Mouse (Mus musculus): ENCODE data around the gene Lrrc19. TPM values are rescaled to one million over a fixed set of nuclear protein-coding genes. Genes with fewer than 3 reads are reported as not detected.

The Lrrc19 gene
- total and polyA plus RNA-seq, 2 experiments from 2014 or later = 0.33 TPM; not detected in 1

DNA sequence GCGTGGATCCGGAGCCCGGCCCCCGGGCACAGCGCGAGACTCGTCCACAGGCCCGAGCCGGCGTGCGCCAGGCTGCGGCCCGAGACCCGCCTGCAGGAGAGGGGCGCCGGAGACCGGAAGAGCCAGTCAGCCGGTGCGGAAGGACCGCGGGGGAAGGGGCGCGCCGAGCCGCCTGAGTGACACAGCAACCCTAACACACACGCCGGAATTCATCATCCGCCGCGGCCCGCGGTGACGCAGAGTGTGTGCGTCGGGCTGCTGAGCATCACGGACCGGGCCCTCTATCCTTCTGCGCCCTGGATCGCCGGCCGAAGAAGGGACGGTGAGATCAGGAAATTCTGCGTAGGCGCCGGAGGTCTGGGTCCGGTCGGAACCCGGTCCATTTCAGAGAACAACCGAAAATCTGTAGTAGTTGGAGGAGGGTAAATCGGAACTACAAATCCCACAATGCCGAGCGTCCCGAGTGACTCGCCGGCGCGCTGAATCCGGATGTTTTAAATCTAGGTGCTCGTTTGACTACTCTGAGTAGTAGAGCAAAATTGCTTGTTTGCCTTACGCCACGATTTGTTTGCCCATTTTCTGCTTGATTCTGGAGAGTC lies 46.8 kb downstream of the Lrrc19 start, which contains the start of gene Plaa:
Gene Plaa (minus strand): TSS at position 214 of the 599 bp plus-strand sequence.
- H3K4me1 ChIP-seq (ENCODE audit: insufficient read depth, low read length) = peaks cover 3% of the 10 kb centered on the region; the same call in 1 of the 2 replicates
- DNase-seq (ENCODE audit: low spot score) = peak; percentile 96
- peak within 1 kb of the TSS; percentile 72 for H3K4me2 ChIP-seq (ENCODE audit: low read depth, low read length, poor library complexity, severe bottlenecking)
- H3K9ac ChIP-seq (replicated peaks; ENCODE audit: low read length, poor library complexity, severe bottlenecking) = peak within 1 kb of the TSS; percentile 83
- H3K27ac ChIP-seq (ENCODE audit: low read depth, low read length) = peak within 1 kb of the TSS; percentile 92
- peak within 1 kb of the TSS; percentile 86 for H3K4me3 ChIP-seq (ENCODE audit: low read depth, low read length)
- H3K36me3 ChIP-seq (ENCODE audit: insufficient read depth, low read length) = no peaks in the 10 kb centered on the region
- TF ChIP-seq CTCF (IDR thresholded peaks at IDR 0.05) = no peak
- no peaks in the 10 kb centered on the region for H3K9me3 ChIP-seq (ENCODE audit: low read length)
- H3K27me3 ChIP-seq (ENCODE audit: insufficient read depth, low read length) = no peaks in the 10 kb centered on the region
- peak; percentile 99 for ATAC-seq (ENCODE audit: low FRiP score)
- WGBS = under 1% methylated on average over 53 of the region's 61 CpGs

DNA sequence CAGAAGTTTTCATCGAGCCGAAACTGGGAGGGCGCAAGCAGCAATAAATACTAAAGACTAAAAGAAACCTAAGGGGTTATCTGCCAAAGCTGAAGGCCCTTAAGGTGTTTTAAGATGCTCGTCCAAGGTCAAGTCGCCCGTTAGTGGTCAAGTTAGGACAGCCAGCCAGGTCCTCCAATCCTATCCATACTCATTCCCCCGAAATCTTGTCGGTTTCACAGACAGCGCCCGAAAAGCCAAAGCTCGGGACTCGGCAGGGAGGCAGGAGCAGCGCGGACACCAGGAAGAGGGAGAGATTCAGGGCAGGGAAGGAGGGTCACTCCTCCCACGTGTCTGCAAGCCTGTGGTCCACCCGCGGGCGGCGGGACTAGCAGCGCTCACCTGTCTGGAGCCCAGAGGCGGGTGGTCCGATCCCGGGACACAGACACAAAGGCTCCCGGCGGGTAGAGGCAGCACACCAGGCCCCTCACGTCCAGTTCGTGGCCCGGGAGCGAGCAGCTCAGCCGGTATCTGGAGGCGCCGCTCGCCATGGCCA lies 47.4 kb downstream of the Lrrc19 start:
- peak overlapping the region; percentile 70 for H3K4me2 ChIP-seq (ENCODE audit: low read depth, low read length, poor library complexity, severe bottlenecking)
- no peak for TF ChIP-seq CTCF (IDR thresholded peaks at IDR 0.05)
- peak; percentile 20 for DNase-seq (ENCODE audit: low spot score)
- no peak; the same call in 1 of the 2 replicates for ATAC-seq (ENCODE audit: low FRiP score)
- H3K36me3 ChIP-seq (ENCODE audit: insufficient read depth, low read length) = no peaks in the 10 kb centered on the region
- no peaks in the 10 kb centered on the region for H3K27me3 ChIP-seq (ENCODE audit: insufficient read depth, low read length)
- no peaks in the 10 kb centered on the region for H3K9me3 ChIP-seq (ENCODE audit: low read length)
- WGBS = under 1% methylated on average over 33 of the region's 33 CpGs
- peak overlapping the region; percentile 86 for H3K4me3 ChIP-seq (ENCODE audit: low read depth, low read length)
- H3K9ac ChIP-seq (replicated peaks; ENCODE audit: low read length, poor library complexity, severe bottlenecking) = peak overlapping the region; percentile 83
- H3K27ac ChIP-seq (ENCODE audit: low read depth, low read length) = peak overlapping the region; percentile 92
- H3K4me1 ChIP-seq (ENCODE audit: insufficient read depth, low read length) = peaks cover 3% of the 10 kb centered on the region; the same call in 1 of the 2 replicates

DNA sequence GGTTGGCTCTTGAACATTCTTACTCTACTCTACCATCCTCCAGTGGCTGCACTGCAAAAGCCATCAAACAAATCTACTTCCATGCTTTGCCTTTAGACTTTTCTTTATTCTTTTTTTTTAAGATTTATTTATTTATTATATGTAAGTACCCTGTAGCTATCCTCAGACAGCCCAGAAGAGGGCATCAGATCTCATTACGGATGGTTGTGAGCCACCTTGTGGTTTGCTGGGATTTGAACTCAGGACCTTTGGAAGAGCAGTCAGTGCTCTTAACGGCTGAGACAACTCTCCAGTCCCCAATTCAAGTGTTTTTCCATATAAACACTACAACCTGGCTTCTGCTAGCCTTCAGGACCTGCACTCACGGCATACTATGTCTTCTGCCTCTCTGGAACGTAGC lies 48.5 kb downstream of the Lrrc19 start:
- no peak for DNase-seq (ENCODE audit: low spot score)
- no peak overlapping the region; the same call in 1 of the 2 replicates for H3K4me3 ChIP-seq (ENCODE audit: low read depth, low read length)
- no peak overlapping the region for H3K27ac ChIP-seq (ENCODE audit: low read depth, low read length)
- peak overlapping the region; percentile 70 for H3K4me2 ChIP-seq (ENCODE audit: low read depth, low read length, poor library complexity, severe bottlenecking)
- WGBS = 86% methylated on average over 4 of the region's 4 CpGs
- peak; percentile 41 for TF ChIP-seq CTCF (IDR thresholded peaks at IDR 0.05)
- ATAC-seq (ENCODE audit: low FRiP score) = no peak
- H3K36me3 ChIP-seq (ENCODE audit: insufficient read depth, low read length) = no peaks in the 10 kb centered on the region
- no peaks in the 10 kb centered on the region for H3K27me3 ChIP-seq (ENCODE audit: insufficient read depth, low read length)
- no peak overlapping the region for H3K9ac ChIP-seq (replicated peaks; ENCODE audit: low read length, poor library complexity, severe bottlenecking)
- H3K4me1 ChIP-seq (ENCODE audit: insufficient read depth, low read length) = peaks cover 3% of the 10 kb centered on the region; the same call in 1 of the 2 replicates
- H3K9me3 ChIP-seq (ENCODE audit: low read length) = no peaks in the 10 kb centered on the region

DNA sequence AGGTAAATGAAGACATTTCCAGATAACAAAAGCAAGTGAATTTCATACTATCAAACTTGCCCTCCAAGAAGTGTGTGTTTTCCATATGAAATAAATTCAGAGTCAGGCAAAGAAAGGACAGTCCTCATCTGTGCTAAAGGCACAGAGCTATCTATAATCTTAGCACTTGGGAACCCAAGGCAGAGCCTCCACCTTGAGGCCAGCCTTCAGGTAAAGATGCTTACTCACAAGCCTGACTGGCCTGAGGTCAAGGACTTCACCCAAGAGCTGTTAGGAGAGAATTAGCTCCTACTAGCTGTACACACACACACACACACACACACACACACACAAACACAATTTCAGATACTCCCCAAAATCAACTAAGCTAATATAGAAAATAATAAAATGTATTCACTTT lies 57.2 kb downstream of the Lrrc19 start:
- Histone ChIP-seq H3K27me3 (ENCODE audit: insufficient read depth, low read length) (no peaks in the 10 kb centered on the region), H3K27ac (ENCODE audit: low read depth, low read length) (no peak overlapping the region), H3K9me3 (ENCODE audit: low read length) (no peaks in the 10 kb centered on the region), H3K4me2 (ENCODE audit: low read depth, low read length, poor library complexity, severe bottlenecking) (no peak overlapping the region), H3K4me1 (ENCODE audit: insufficient read depth, low read length) (no peaks in the 10 kb centered on the region), H3K9ac (replicated peaks; ENCODE audit: low read length, poor library complexity, severe bottlenecking) (no peak overlapping the region), H3K36me3 (ENCODE audit: insufficient read depth, low read length) (no peaks in the 10 kb centered on the region), H3K4me3 (ENCODE audit: low read depth, low read length) (no peak overlapping the region)
- TF ChIP-seq CTCF (IDR thresholded peaks at IDR 0.05) = no peak
- ATAC-seq (ENCODE audit: low FRiP score) (no peak), DNase-seq (ENCODE audit: low spot score) (no peak)

DNA sequence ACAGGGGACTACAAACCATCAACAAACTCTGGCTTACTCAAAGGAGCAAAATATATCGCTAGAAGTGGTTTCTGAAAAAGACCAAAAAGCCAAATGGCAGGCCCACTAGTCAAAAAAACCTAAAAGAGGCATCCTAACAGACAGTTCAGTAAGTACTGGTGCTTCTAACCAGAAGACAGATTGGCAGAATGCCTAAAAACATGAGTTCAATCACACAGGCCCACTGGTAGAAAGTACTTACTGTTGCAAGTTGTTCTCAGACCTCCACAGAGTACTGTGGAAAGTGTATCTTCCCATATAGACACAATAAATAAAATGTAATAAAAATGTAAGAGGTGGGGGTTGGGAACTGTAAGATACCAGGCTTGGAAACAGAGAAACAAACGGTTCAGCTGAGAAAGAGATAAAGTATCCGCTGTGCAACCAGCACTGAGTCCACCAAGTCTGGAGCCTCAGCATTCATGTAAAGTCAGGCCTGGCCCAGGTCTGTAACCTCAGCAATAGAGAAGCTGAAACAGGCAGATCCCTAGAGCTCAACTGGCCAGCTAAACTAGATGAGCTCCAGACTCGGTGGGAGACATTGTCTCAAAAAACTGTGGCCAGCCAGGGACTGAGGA lies 58.1 kb downstream of the Lrrc19 start:
- no peak overlapping the region for H3K4me3 ChIP-seq (ENCODE audit: low read depth, low read length)
- H3K4me2 ChIP-seq (ENCODE audit: low read depth, low read length, poor library complexity, severe bottlenecking) = no peak overlapping the region
- ATAC-seq (ENCODE audit: low FRiP score) (no peak), DNase-seq (ENCODE audit: low spot score) (no peak)
- H3K27me3 ChIP-seq (ENCODE audit: insufficient read depth, low read length) = no peaks in the 10 kb centered on the region
- no peaks in the 10 kb centered on the region for H3K9me3 ChIP-seq (ENCODE audit: low read length)
- H3K36me3 ChIP-seq (ENCODE audit: insufficient read depth, low read length) = no peaks in the 10 kb centered on the region
- H3K4me1 ChIP-seq (ENCODE audit: insufficient read depth, low read length) = no peaks in the 10 kb centered on the region
- TF ChIP-seq CTCF (IDR thresholded peaks at IDR 0.05) = no peak
- no peak overlapping the region for H3K27ac ChIP-seq (ENCODE audit: low read depth, low read length)
- no peak overlapping the region for H3K9ac ChIP-seq (replicated peaks; ENCODE audit: low read length, poor library complexity, severe bottlenecking)
- 94% methylated on average over 4 of the region's 4 CpGs for WGBS

MicroRNA genes within 50 kb of the gene (microRNA counts, 519-probe panel; counts per million panel counts)
- 4,189 counts per million, percentile 83 among the panel's probes with 10 or more counts for microRNA mmu-miR-872

Small RNA genes lying within 50 kb of the gene (microRNA-seq; reads per million reads assigned to microRNA genes)
- gene Mir872 (ENCODE audit: borderline number of aligned reads) = 3,000 reads per million, percentile 84 among the genes with 10 or more reads in this experiment

Other genes with a start within 250 kb of the Lrrc19 start
- not detected in 2 replicates for gene Gm10306, start 93.6 kb downstream of the Lrrc19 start, total RNA-seq (2014; rRNA removed)
- gene Gm10306, start 93.6 kb downstream of the Lrrc19 start, polyA plus RNA-seq (2015; fragmentation: Nextera tagmentation; extraction: Ambion mirVana) = 0.35 TPM in 1 of 2 replicates, not detected in the other
- gene Caap1, start 93.3 kb downstream of the Lrrc19 start, total RNA-seq (2014; rRNA removed) = 9.2 and 13.6 TPM in 2 replicates
- gene Caap1, start 93.3 kb downstream of the Lrrc19 start, polyA plus RNA-seq (2015; fragmentation: Nextera tagmentation; extraction: Ambion mirVana) = 8.8 and 9.2 TPM in 2 replicates
- 87.6 and 95.7 TPM in 2 replicates for gene Plaa, start 46.9 kb downstream of the Lrrc19 start, total RNA-seq (2014; rRNA removed)
- 63.9 and 70.4 TPM in 2 replicates for gene Plaa, start 46.9 kb downstream of the Lrrc19 start, polyA plus RNA-seq (2015; fragmentation: Nextera tagmentation; extraction: Ambion mirVana)
- gene Ift74, start 35.7 kb downstream of the Lrrc19 start, total RNA-seq (2014; rRNA removed) = 9.2 and 12.5 TPM in 2 replicates
- 24.7 and 27.3 TPM in 2 replicates for gene Ift74, start 35.7 kb downstream of the Lrrc19 start, polyA plus RNA-seq (2015; fragmentation: Nextera tagmentation; extraction: Ambion mirVana)
- 8.0 and 10.1 TPM in 2 replicates for gene Tek, start 89.1 kb upstream of the Lrrc19 start, total RNA-seq (2014; rRNA removed)
- 6.9 and 8.2 TPM in 2 replicates for gene Tek, start 89.1 kb upstream of the Lrrc19 start, polyA plus RNA-seq (2015; fragmentation: Nextera tagmentation; extraction: Ambion mirVana)